Mouse (Mus musculus) intestine, embryonic 14.5 days (tissue): Measurements from ENCODE around the gene Zfx. TPM values are rescaled to one million over a fixed set of nuclear protein-coding genes. Genes with fewer than 3 reads are reported as not detected.
A peak's percentile ranks its signal among the peaks of the same experiment; 100 is the strongest.

Experiments used
- ATAC-seq: fragments of 200-750 bp; cut with Nextera tagmentation; replicated peaks from 2 replicates; pipeline ENCODE4 v1.8.0; 2017; ENCODE audit warnings: low read depth, moderate number of reproducible peaks, moderate TSS enrichment, moderate library complexity; ENCODE audit not compliant: low FRiP score, low TSS enrichment
- DNase-seq: peaks from one replicate; pipeline ENCODE4 v3.0.0-alpha.2; 2018; ENCODE audit warnings: low spot score
- H3K27ac ChIP-seq: fragments of 300-500 bp; sonication (generic); 2 replicates; pipeline ENCODE4 v1.5.1; 2014; ENCODE audit warnings: low read depth, mild to moderate bottlenecking, control low read depth
- H3K27me3 ChIP-seq: fragments of 300-500 bp; sonication (generic); replicated peaks from 2 replicates; pipeline ENCODE4 v1.6.1; 2014; ENCODE audit warnings: low read length, control low read depth; ENCODE audit not compliant: control insufficient read depth, insufficient read depth
- H3K36me3 ChIP-seq: fragments of 300-500 bp; sonication (generic); 2 replicates; pipeline ENCODE4 v1.6.1; 2014; ENCODE audit warnings: low read length, control low read depth; ENCODE audit not compliant: control insufficient read depth, insufficient read depth
- H3K4me1 ChIP-seq: fragments of 300-500 bp; sonication (generic); replicated peaks from 2 replicates; pipeline ENCODE4 v1.6.1; 2014; ENCODE audit warnings: low read length, control low read depth, mixed read lengths; ENCODE audit not compliant: control insufficient read depth, insufficient read depth
- H3K4me2 ChIP-seq: fragments of 300-500 bp; sonication (generic); 2 replicates; pipeline ENCODE4 v1.6.1; 2014; ENCODE audit warnings: low read length
- H3K4me3 ChIP-seq: fragments of 300-500 bp; sonication (generic); 2 replicates; pipeline ENCODE4 v1.5.1; 2014; ENCODE audit warnings: low read depth, low read length, control low read depth, mixed read lengths
- H3K9ac ChIP-seq: fragments of 300-500 bp; sonication (generic); 2 replicates; pipeline ENCODE4 v1.6.1; 2014; ENCODE audit warnings: mild to moderate bottlenecking, low read length
- H3K9me3 ChIP-seq: fragments of 300-500 bp; sonication (generic); 2 replicates; pipeline ENCODE4 v1.6.1; 2016; ENCODE audit warnings: low read length, control low read depth; ENCODE audit not compliant: control insufficient read depth
- WGBS: fragments of 180-500 bp; shearing (Covaris S2); extraction: QIAGEN DNeasy Blood & Tissue Kit; methylation state at CpG from one replicate; pipeline ENCODE4 v1.1.7; 2014; 5-methylcytosine and 5-hydroxymethylcytosine counted together
- polyA plus RNA-seq: library from polyadenylated mRNA; unstranded; fragments of >200 nt; fragmentation: Nextera tagmentation; extraction: Ambion mirVana; gene quantifications from 2 replicates; pipeline ENCODE4 v1.2.1, GENCODE M21; 2014

The Zfx gene
- polyA plus RNA-seq, 1 experiment from 2014 or later: 32.8 TPM

DNA sequence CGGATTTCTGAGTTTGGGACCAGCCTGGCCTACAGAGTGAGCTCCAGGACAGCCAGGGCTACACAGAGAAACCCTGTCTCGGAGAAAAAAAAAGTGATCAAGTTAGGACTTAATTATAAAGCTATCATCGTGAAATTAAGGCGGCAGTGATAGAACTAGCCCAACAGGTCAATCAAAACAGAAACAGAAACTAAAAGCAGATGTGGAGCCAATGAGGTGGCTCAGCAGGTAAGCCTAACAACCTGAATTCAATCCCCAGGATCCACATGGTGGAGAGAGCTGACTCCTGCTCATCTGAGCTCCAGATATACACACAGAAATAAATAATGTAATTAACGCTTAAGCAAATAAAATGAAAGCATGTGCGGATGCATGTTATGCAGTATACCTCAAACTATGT, 7.6 kb downstream of the Zfx start:
- H3K4me1 ChIP-seq: no peaks in the 10 kb centered on the region

DNA sequence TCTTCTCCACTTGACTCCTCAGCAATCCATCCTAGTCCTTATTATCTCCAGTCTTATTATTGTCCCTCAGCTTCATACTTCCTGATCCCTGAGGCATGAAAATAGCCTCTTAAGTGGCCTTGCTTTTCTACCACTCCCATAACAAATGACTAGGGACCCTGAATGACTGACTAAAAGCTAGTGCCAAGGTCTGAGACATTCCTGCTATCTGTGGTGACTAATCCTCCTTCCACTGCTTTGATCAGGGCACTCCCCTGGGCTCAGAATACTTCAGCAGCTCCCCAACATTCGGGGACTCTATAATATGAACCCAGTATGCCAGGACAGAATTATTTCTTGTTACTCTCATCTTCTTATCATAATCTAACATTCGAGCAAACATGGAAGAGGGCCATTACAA, 17.5 kb downstream of the Zfx start:
- Histone ChIP-seq H3K4me1 (no peaks in the 10 kb centered on the region), H3K4me2 (no peak overlapping the region), H3K27ac (no peak overlapping the region), H3K9ac (no peak overlapping the region), H3K9me3 (no peaks in the 10 kb centered on the region), H3K36me3 (peaks cover 9% of the 10 kb centered on the region; the same call in 1 of the 2 replicates), H3K27me3 (0 out of 2 replicates have a peak, but pooled peaks cover 4% of the 10 kb centered on the region), H3K4me3 (no peak overlapping the region)
- ATAC-seq: no peak
- no peak for DNase-seq
- 67% methylated on average over 2 of the region's 2 CpGs for WGBS

More for the DNA sequence above, 7.6 kb downstream of the Zfx start:
- WGBS: 77% methylated on average over 6 of the region's 6 CpGs
- no peaks in the 10 kb centered on the region for H3K9me3 ChIP-seq
- no peak overlapping the region for H3K4me3 ChIP-seq
- 0 out of 2 replicates have a peak, but pooled peaks cover 7% of the 10 kb centered on the region for H3K27me3 ChIP-seq
- no peak overlapping the region for H3K27ac ChIP-seq
- H3K9ac ChIP-seq: no peak overlapping the region
- no peak overlapping the region for H3K4me2 ChIP-seq
- no peaks in the 10 kb centered on the region for H3K36me3 ChIP-seq
- ATAC-seq (no peak), DNase-seq (no peak)

DNA sequence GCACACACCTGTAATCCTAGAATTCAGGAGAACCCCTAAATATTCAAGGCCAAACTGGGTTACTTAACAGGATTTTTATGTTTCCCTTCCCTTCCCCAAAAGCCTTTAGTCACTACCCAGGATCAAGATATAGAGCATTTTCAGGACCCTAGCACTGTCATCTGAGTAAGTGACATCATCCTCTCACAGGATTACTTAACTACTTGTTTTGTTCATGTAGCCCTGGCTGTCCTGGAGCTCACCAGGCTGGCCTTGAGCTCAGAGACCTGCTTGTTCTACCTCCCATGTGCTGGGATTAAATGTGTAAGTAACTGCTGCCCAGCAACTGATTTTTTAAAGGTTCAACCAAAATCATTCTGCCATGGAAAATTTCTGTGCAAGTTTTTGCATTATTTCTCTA, 20.6 kb downstream of the Zfx start:
- peaks cover 9% of the 10 kb centered on the region; the same call in 1 of the 2 replicates for H3K27me3 ChIP-seq
- no peaks in the 10 kb centered on the region for H3K4me1 ChIP-seq
- no peak overlapping the region for H3K9ac ChIP-seq
- no peak overlapping the region for H3K4me3 ChIP-seq
- no peak for ATAC-seq
- peaks cover 15% of the 10 kb centered on the region; the same call in 1 of the 2 replicates for H3K36me3 ChIP-seq
- H3K27ac ChIP-seq: no peak overlapping the region
- no peak overlapping the region for H3K4me2 ChIP-seq
- no peak for DNase-seq
- no peaks in the 10 kb centered on the region for H3K9me3 ChIP-seq

DNA sequence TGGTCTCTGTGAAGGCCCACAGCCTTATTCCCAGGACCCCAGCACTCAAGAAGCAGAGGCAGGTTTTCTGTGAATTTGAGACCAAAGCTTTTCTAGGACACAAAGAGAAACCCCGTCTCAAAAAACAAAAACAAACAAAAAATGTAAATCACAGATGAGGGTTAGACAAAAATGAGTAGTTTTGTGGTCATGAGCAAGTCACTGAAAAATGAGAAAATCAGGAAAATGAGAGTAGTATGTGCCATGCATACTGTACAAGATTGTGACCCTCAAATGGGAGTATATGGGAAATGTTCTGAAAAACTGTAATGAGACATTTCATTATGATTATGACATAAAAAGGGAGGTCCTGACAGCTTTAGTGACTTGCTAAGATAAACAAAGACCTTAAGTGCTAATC, 22.9 kb downstream of the Zfx start:
- H3K36me3 ChIP-seq: peaks cover 20% of the 10 kb centered on the region; the same call in 1 of the 2 replicates
- ATAC-seq: no peak
- peaks cover 11% of the 10 kb centered on the region; the same call in 1 of the 2 replicates for H3K27me3 ChIP-seq
- H3K9ac ChIP-seq: no peak overlapping the region
- H3K9me3 ChIP-seq: no peaks in the 10 kb centered on the region
- no peak overlapping the region for H3K4me3 ChIP-seq
- 88% methylated on average over 1 of the region's 1 CpGs for WGBS
- no peak overlapping the region for H3K4me2 ChIP-seq
- no peak overlapping the region for H3K27ac ChIP-seq
- DNase-seq: no peak
- no peaks in the 10 kb centered on the region for H3K4me1 ChIP-seq

DNA sequence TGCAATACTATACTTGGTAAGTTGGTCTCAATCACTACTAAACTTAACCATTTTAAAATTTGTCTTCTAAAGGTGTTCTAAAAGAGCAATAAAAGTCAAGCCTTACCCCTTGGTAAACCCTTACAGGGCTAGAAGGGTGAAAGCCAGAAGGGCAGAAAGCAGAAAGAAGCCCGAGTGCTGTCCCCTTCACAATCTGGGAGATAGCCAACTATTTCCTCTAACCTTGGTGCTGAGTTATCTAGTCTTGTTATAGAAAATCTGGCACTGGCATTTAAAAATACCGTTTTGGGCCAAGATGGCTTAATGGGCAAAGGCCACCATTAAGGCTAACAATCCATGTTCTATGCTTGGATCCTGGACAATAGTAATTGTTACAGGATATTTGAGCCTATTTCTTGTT, 32.5 kb downstream of the Zfx start:
- Histone ChIP-seq H3K9me3 (no peaks in the 10 kb centered on the region), H3K4me2 (no peak overlapping the region), H3K27ac (no peak overlapping the region), H3K36me3 (0 out of 2 replicates have a peak, but pooled peaks cover 3% of the 10 kb centered on the region), H3K27me3 (no peaks in the 10 kb centered on the region), H3K4me3 (no peak overlapping the region), H3K4me1 (no peaks in the 10 kb centered on the region), H3K9ac (no peak overlapping the region)
- DNase-seq: no peak
- ATAC-seq: no peak
- WGBS: 85% methylated on average over 2 of the region's 2 CpGs

DNA sequence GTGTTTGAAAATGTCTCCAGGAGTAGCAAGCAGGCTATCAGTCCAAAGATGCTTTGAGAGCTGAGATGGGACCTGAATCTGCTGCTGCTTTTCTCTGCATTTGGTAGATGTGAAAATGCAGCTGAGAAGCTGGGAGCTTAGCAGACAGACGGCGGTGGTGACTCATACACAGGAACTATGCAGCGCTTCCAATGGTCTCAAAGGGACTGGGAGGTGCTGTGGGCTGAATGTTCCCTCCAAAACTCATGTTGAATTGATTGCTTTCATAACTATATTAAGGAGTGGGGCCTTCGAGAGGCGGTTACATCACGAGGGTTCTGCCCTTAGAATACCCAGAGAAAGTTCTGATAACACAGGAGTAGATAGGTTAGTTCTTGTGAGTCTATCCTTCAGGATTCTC, 62.3 kb downstream of the Zfx start:
- no peaks in the 10 kb centered on the region for H3K4me1 ChIP-seq
- H3K27me3 ChIP-seq: 0 out of 2 replicates have a peak, but pooled peaks cover 3% of the 10 kb centered on the region
- H3K9me3 ChIP-seq: no peaks in the 10 kb centered on the region
- DNase-seq (no peak), ATAC-seq (no peak)
- no peaks in the 10 kb centered on the region for H3K36me3 ChIP-seq
- WGBS: 39% methylated on average over 6 of the region's 6 CpGs
- no peak overlapping the region for H3K4me3 ChIP-seq
- H3K9ac ChIP-seq: no peak overlapping the region
- H3K4me2 ChIP-seq: no peak overlapping the region
- no peak overlapping the region for H3K27ac ChIP-seq

DNA sequence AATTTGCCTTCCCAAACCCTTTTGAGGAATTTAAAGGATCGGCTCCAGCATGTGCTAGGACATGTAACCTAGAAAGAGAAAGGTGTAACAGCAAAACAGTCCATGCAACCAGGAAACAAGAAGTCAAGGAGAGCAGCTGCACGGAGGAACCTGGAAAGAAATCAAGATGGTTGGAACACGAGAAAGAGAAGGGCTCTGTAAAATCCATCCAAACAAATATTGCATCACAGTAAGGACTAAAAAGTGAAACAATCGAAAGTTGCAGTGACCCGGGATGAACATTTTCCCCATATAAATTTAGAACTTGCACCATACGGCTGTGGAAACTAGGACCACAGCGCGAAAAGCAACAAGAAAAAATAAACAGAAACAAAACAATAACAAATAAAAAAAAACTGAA, 62.8 kb downstream of the Zfx start:
- no peak overlapping the region for H3K4me2 ChIP-seq
- no peak overlapping the region for H3K4me3 ChIP-seq
- no peak for DNase-seq
- no peak overlapping the region for H3K9ac ChIP-seq
- no peaks in the 10 kb centered on the region for H3K4me1 ChIP-seq
- WGBS: 65% methylated on average over 8 of the region's 8 CpGs
- H3K27me3 ChIP-seq: 0 out of 2 replicates have a peak, but pooled peaks cover 3% of the 10 kb centered on the region
- no peaks in the 10 kb centered on the region for H3K9me3 ChIP-seq
- H3K36me3 ChIP-seq: no peaks in the 10 kb centered on the region
- no peak overlapping the region for H3K27ac ChIP-seq
- ATAC-seq: no peak

DNA sequence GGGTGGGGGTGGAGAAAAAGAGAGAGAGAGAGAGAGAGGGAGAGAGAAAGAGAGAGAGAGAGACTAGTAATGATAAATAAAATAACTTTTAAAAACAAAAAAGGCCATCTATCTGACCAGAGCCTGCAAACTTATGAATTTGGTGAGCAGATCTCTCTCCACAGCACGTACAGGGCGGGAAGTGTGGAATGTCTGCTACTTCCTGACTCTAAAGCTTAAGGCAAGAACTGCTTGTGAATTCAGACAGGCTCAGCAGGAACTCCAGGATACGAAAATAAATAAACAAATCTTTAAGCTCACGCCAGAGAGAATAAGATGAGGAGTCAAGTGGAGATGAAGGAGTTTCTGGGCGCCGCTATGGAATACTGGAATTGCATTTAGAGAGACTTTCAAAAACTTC, 64.8 kb downstream of the Zfx start:
- Histone ChIP-seq H3K9ac (no peak overlapping the region), H3K9me3 (no peaks in the 10 kb centered on the region), H3K27me3 (0 out of 2 replicates have a peak, but pooled peaks cover 9% of the 10 kb centered on the region), H3K36me3 (no peaks in the 10 kb centered on the region), H3K4me1 (no peaks in the 10 kb centered on the region), H3K4me3 (no peak overlapping the region), H3K4me2 (peak overlapping the region; percentile 11; the same call in 1 of the 2 replicates), H3K27ac (peak overlapping the region; percentile 43; the same call in 1 of the 2 replicates)
- DNase-seq: peak; percentile 51
- ATAC-seq: no peak
- 31% methylated on average over 6 of the region's 6 CpGs for WGBS

DNA sequence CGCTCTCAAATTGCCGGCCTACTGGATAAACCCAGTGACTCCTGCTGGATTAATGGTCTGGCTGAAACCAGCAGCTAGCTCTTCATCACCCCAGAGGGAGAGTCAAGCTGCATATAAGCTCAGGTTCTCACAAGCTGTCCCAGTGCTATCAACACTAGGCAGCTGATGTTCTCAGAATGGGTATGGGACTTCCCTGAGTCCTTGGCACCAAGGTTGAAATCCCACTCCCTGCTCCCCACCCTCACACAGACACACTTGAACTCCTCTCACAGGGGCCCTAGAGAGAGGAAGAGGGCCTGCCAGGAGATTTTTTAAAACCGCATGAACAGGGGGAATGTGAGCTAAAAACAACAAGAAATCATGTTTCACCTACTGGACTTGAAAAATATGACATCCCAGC, 74.5 kb downstream of the Zfx start:
- Histone ChIP-seq H3K36me3 (no peaks in the 10 kb centered on the region), H3K9ac (no peak overlapping the region), H3K4me2 (no peak overlapping the region), H3K27me3 (peaks cover 3% of the 10 kb centered on the region; the same call in 1 of the 2 replicates), H3K4me1 (no peaks in the 10 kb centered on the region), H3K9me3 (no peaks in the 10 kb centered on the region), H3K4me3 (no peak overlapping the region), H3K27ac (no peak overlapping the region)
- 75% methylated on average over 3 of the region's 3 CpGs for WGBS
- ATAC-seq (no peak), DNase-seq (no peak)
